Mouse (Mus musculus): Measurements from ENCODE around the gene Utp3.
A peak's percentile ranks its signal among the peaks of the same experiment; 100 is the strongest.

Utp3 gene

GRCm38 (mm10) chr5:88574829-88575228, 20.6 kb downstream of the Utp3 start:
- no peak for DNase-seq

DNA sequence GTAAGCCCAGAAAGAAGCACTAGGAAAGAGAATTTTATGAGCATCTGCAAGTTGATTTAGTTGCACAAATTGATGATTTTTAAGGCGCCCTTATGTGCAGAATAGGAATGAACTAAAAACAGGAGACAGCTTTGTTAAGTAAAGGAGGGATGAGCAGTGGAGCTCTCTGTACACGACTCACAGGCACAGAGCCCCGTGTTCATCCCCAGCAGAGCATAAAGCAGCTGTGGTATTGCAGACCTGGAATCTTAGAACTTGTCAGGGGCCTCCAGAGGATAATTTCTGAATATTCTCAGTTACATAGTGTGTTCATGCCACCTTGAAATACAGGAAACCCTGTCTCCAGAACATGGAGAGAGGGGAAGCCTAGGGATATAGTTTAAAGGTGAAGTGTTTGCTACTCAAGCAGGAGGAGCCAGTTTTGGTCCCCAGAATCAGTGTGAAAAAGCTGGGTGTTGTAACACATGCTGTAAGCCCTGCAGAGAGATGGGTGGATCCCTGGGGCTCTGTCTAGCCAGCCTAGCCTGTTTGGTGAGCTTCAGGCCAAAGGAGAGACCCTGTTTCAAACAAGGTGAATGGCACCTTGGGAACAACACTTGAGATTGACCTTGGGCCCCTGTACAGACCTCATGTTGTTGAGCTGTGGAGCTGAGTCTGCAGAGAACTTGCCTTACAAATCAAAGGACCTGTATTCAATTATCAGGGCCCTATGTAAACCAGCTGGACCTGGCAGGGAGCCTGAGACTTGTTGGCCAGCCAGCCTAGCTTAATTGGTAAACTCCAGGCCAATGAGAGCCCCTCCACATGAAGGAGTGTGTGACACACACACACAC, 21.5 kb downstream of the Utp3 start:
- peak; percentile 59 for DNase-seq

GRCm38 (mm10) chr5:88580681-88581080, 26.4 kb downstream of the Utp3 start:
- DNase-seq: no peak

GRCm38 (mm10) chr5:88581343-88581742, 27.1 kb downstream of the Utp3 start:
- DNase-seq: no peak

GRCm38 (mm10) chr5:88583271-88584031, 29.2 kb downstream of the Utp3 start:
- peak; percentile 53 for DNase-seq

- no peak for DNase-seq
Measured at GRCm38 (mm10) chr5:88584061-88584460, 29.8 kb downstream of the Utp3 start.

DNA sequence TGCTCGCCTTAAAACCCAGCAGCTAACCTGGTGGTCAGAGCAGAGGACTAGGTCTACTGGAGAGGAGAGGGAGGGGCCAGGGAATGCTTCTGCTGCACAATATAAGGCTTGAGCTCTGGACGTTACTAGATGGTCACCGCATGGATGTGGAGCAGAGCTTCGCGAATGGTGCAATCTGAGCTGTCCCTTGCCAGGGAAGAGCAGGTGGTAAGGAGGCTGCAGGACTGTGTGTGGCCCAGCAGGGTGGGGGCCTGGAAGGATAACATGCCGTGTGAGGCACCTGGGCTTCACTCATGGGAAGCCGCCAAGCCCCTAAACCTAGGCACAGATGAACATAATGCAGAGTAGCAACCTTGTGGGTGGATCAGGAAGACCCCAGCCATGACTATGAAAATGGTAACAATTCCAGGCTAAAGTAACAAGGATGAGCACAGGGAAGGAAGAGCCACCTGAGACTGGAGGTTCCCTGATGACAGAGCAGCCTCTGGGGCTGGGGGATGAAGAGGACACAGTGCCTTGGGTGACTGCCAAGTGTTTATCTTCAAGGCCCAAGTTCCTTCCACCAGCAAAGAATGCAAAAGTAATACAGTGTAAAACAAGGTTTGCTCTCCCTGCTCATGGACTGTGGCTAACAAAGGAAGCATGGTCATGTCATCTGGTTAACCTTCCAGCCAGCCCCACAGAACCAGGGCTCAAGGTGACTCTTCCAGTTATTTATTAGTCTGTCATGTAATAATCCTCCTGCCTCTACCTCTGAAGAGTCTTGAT, 32.3 kb downstream of the Utp3 start:
- DNase-seq: peak; percentile 42

GRCm38 (mm10) chr5:88587211-88587934, 33.1 kb downstream of the Utp3 start:
- DNase-seq: peak; percentile 80

DNA sequence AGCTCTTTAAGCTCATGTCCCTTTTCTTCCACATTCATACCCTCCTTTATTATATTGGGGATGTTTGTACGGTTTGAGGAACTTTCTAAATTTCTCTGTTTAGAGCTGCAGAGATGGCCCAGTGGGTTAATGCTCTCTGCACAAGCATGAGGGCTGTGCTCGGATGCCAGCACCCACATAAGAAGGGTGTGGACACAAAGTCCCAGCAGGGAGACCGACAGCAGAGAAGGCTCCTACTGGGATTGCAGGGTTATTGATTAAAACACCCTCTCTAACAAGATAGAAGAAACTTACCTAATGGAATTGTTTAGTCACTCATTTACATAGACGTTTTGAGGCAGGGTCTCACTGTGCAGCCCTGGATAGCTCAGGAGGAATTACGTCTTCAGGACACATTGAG, 34.2 kb downstream of the Utp3 start:
- no peak for DNase-seq

DNA sequence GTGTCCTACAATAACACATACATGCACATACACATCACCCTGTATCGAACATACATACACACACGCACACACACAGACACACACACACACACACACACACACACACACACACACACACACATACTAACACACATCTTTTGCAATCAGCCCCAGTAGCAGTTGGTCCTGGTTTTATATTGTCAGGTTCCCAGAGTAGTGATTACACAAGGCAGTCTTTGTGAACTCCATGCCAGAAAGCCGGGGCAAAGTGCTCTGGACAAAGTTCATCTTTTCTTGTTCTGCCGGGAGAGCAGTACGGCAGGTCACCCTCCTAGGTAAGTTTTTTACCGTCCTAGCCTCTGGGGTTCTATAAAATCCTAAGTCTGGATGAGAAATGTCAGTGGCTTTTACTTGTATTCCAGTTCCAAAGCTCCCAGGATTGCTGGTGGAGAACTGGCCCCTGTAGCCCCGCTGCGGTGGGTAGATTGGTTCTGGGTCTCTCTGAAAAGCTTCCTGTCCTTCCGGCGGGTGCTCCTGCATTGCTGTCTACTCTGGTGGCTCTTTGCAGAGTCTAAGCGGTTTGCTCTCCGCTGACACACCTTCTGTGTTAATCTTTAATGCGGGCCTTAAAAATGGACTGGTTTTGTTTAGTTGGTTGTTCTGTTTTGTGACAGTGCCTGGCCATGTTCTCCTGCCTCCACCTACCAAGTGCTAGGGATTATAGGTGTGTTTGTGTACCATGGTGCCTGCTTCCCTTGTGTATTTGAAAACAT, 39.3 kb downstream of the Utp3 start:
- peak; percentile 57 for DNase-seq

DNA sequence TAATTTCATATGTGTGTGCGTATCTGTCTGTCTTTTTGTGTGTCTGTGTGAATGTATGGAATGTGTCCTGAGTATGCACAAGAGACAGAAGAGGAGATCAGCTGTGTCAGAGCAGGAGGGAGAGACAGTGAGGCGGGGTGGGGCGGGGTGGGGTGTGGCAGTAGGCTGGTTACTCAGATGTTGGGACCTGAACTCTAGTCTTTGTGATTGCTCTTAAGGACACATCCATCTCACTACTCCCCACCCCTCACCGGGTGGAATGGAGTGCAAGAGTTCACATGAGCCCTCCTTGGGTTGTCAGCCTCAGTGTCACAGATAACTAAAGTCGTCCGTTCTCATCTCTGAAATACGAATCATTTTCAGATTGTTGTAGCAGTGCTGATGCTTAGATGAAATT, 39.9 kb downstream of the Utp3 start:
- no peak for DNase-seq

DNA sequence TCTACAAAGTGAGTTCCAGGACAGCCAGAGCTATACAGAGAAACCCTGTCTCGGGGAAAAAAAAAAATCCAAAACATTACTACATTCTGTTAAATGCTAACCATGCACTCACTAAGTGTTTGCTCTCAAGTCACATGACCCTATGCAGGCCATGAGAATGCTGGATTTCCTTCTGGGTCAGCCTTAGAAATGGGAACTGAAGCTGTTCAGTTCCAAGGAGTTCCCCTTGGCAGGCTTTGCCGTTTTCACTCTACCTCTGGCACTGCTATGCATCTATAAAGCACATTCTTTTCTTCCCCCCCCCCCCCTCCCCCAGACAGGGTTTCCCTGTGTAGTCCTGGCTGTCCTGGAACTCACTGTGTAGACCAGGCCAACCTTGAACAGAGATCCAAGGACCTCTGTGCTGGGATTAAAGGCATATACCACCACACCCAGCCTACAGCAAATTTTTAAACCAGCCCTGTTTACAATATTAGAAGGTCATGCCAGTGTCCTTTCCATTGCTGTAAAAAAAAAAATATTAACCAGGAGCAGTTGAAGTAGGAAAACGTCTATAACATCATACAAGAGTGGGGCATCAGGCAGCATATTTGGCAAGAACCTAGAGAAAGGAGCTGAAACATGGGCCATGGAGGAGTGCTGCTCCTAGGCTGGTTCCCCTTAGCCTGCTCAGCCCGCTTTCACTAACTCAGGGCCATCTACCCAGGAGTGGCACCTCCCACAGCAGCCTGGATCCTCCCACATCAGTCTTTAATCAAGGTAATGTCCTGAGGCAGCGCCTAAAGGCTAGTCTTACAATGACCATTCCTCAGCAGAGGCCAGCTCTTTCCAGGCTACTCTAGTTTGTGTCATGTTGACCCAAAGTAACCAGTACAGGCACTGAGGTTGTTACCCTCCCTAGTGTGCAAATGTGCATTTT, 41.5 kb downstream of the Utp3 start:
- DNase-seq: peak; percentile 34

DNA sequence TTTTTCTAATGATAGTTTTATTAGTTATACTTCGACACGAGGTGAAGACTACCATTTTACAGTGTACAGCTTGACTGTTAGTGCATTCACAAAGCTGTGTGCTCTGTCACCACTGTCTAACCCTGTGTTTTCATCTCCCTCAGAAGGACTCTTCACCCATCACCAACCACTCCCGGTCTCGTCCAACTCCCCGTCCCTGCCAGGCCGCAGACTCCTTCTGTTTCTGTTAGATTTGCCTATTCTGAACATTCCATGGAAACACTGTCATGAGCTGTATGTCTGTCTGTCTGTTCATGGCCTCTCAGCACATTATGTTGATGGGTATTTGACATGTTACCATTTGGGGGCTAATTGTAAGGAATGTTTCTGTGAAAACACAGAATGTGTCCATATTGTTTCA, 44.7 kb downstream of the Utp3 start:
- DNase-seq: no peak

DNA sequence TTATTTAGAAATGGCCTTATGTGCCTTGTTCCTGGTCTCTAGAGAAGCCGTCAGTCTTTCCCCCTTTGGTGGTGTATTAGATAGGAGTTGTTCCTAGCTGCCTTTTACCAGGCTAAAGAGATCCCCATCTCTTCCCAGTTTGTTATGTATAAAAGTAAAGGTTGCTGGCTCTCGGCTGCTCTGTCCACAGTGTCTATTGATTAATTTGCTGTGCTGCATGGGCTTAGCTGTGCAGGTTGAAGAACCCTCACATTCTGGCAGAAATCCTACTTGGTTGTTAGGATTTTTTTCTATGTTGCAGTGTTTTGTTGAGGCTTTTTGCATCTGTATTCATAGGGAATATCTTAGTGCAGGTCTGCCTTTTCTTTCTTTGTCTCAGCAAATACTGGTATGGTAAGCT, 47.8 kb downstream of the Utp3 start:
- no peak for DNase-seq

GRCm38 (mm10) chr5:88602713-88603112, 48.5 kb downstream of the Utp3 start:
- DNase-seq: no peak

DNA sequence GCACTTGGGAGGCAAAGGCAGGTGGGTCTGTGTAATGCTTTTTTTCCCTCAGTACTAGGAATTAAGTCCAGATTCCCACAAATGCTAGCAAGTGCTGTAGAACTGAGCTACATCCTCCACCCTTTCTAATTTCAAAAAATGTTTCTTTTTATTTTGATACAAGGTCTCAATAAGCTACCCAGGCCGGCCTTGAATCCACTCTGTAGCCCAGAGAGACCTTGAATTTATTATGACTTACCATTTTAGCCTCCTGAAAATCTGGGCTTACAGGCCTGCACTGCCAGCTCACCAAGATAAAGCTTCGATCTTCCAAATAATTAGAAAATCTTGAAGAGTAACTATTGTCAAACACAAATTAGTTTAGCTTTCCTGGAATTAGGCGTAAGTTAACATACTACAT, 49.8 kb downstream of the Utp3 start:
- DNase-seq: no peak

DNA sequence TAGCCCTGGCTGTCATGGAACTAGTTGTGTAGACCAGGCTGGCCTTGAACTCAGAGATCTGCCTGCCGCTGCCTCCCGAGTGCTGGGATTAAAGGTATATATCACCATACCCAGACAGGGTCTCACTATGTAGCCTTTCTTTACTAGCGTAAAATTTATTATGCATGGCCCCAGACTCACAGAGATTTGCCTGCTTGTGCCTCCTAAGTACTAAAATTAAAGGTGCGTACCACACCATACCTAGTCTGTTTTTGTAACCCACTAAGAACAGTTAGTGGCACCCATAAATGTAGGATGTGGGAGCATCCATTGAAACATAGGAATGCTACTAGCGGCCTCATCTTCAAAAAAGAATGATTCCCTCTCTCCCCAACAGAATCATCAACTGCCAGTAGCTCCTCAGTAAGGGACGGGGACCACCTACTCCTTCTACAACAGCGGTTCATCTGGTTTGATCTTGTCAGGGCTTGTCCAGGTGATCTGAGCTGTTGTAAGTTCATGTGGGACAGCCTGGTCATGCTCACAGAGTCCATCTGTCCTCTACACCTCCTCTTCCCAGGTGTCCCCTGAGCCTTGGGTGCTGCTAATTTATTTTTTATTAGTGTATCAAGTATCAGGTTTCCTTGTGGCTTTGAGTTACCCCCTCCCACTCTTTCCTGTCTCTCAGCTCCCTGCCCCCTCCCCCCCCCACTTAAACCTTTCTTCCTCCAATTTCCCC, 50.5 kb downstream of the Utp3 start:
- no peak for DNase-seq
